Mouse (Mus musculus): ENCODE data around the gene Pah. TPM values are rescaled to one million over a fixed set of nuclear protein-coding genes. Genes with fewer than 3 reads are reported as not detected.

The Pah gene
- polyA plus RNA-seq, 1 experiment: not detected

GRCm38 (mm10) chr10:87501659-87502042 lies 19.9 kb upstream of the Pah start:
- Histone ChIP-seq H3K27me3 (replicated peaks) (peaks cover 20% of the 10 kb centered on the region), H3K9me3 (0 out of 2 replicates have a peak, but pooled peaks cover 5% of the 10 kb centered on the region), H3K36me3 (replicated peaks; ENCODE audit: low read length) (no peaks in the 10 kb centered on the region), H3K4me1 (0 out of 2 replicates have a peak, but pooled peaks cover 3% of the 10 kb centered on the region), H3K4me3 (replicated peaks) (no peak overlapping the region)
- no peak for TF ChIP-seq GATA1 (IDR thresholded peaks at IDR 0.05; ENCODE audit: borderline replicate concordance, low read length)
- no peak for TF ChIP-seq FLI1 (IDR thresholded peaks at IDR 0.05; ENCODE audit: low read length)

DNA sequence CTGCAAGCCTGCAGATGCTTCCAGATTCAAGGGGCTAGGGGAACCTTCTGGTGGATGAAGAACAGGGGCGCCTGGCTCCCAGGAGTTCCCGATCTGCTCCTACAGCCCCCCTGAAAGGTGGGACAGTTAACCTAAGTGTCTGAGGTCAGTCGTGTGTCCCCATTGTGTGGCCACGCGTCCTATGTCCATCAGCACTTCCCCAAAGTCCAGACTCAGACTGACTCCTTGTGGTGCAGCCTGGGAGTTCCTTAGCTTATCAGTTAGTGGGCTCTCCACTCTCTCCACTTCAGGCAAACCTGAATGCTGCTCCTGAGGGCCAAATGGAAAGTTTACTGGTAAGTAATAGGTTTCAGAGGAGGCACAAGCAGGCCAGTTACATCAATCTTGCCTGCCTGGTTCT lies 19.3 kb upstream of the Pah start:
- Histone ChIP-seq H3K4me1 (0 out of 2 replicates have a peak, but pooled peaks cover 3% of the 10 kb centered on the region), H3K36me3 (replicated peaks; ENCODE audit: low read length) (no peaks in the 10 kb centered on the region), H3K9me3 (0 out of 2 replicates have a peak, but pooled peaks cover 5% of the 10 kb centered on the region), H3K27me3 (replicated peaks) (peaks cover 18% of the 10 kb centered on the region), H3K4me3 (replicated peaks) (no peak overlapping the region)
- TF ChIP-seq FLI1 (IDR thresholded peaks at IDR 0.05; ENCODE audit: low read length): no peak

- TF ChIP-seq FLI1 (IDR thresholded peaks at IDR 0.05; ENCODE audit: low read length) (no peak), GATA1 (IDR thresholded peaks at IDR 0.05; ENCODE audit: borderline replicate concordance, low read length) (no peak)
- Histone ChIP-seq H3K4me1 (0 out of 2 replicates have a peak, but pooled peaks cover 3% of the 10 kb centered on the region), H3K4me3 (replicated peaks) (no peak overlapping the region), H3K36me3 (replicated peaks; ENCODE audit: low read length) (no peaks in the 10 kb centered on the region), H3K9me3 (no peaks in the 10 kb centered on the region), H3K27me3 (replicated peaks) (peaks cover 16% of the 10 kb centered on the region)
Observed at GRCm38 (mm10) chr10:87503946-87504345, 17.6 kb upstream of the Pah start.

DNA sequence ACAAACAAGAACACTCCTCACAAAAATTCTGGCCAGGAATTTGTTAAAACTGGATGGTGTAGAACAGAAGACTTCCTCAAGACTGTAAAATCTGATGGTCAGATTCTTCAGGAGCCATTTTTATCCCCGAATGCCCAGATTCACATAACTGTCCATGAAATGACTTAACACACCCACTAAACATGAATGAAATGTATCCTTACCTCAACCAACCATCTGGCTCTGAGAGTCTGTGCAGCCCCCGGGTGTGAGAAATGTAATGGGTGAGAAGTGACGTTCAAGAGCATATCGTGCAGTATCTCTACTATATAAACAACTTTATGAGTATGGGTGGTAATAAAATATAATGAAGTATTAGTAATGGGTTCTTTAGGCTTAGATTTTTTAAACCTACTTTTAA lies 13.0 kb upstream of the Pah start:
- 0 out of 2 replicates have a peak, but pooled peaks cover 3% of the 10 kb centered on the region for H3K4me1 ChIP-seq
- no peaks in the 10 kb centered on the region for H3K27me3 ChIP-seq (replicated peaks)
- H3K9me3 ChIP-seq: no peaks in the 10 kb centered on the region
- no peak overlapping the region for H3K4me3 ChIP-seq (replicated peaks)
- no peak for TF ChIP-seq GATA1 (IDR thresholded peaks at IDR 0.05; ENCODE audit: borderline replicate concordance, low read length)
- no peak for TF ChIP-seq FLI1 (IDR thresholded peaks at IDR 0.05; ENCODE audit: low read length)
- no peaks in the 10 kb centered on the region for H3K36me3 ChIP-seq (replicated peaks; ENCODE audit: low read length)

- Histone ChIP-seq H3K4me3 (replicated peaks) (peak overlapping the region; percentile 1), H3K4me1 (no peaks in the 10 kb centered on the region), H3K27me3 (replicated peaks) (no peaks in the 10 kb centered on the region), H3K36me3 (replicated peaks; ENCODE audit: low read length) (no peaks in the 10 kb centered on the region), H3K9me3 (0 out of 2 replicates have a peak, but pooled peaks cover 3% of the 10 kb centered on the region)
- TF ChIP-seq FLI1 (IDR thresholded peaks at IDR 0.05; ENCODE audit: low read length): no peak
- TF ChIP-seq GATA1 (IDR thresholded peaks at IDR 0.05; ENCODE audit: borderline replicate concordance, low read length): no peak
Observed at GRCm38 (mm10) chr10:87513052-87513451, 8.5 kb upstream of the Pah start.

GRCm38 (mm10) chr10:87518585-87518984 lies 3.0 kb upstream of the Pah start:
- no peaks in the 10 kb centered on the region for H3K36me3 ChIP-seq (replicated peaks; ENCODE audit: low read length)
- H3K4me1 ChIP-seq: no peaks in the 10 kb centered on the region
- TF ChIP-seq FLI1 (IDR thresholded peaks at IDR 0.05; ENCODE audit: low read length) (no peak), GATA1 (IDR thresholded peaks at IDR 0.05; ENCODE audit: borderline replicate concordance, low read length) (no peak)
- peaks cover 9% of the 10 kb centered on the region; the same call in 1 of the 2 replicates for H3K9me3 ChIP-seq
- no peak overlapping the region for H3K4me3 ChIP-seq (replicated peaks)
- H3K27me3 ChIP-seq (replicated peaks): no peaks in the 10 kb centered on the region

GRCm38 (mm10) chr10:87520401-87521116 lies 1.0 kb upstream of the Pah start:
- H3K27me3 ChIP-seq (replicated peaks): no peaks in the 10 kb centered on the region
- no peaks in the 10 kb centered on the region for H3K36me3 ChIP-seq (replicated peaks; ENCODE audit: low read length)
- H3K9me3 ChIP-seq: peaks cover 9% of the 10 kb centered on the region; the same call in 1 of the 2 replicates
- H3K4me3 ChIP-seq (replicated peaks): no peak overlapping the region
- H3K4me1 ChIP-seq: no peaks in the 10 kb centered on the region
- TF ChIP-seq FLI1 (IDR thresholded peaks at IDR 0.05; ENCODE audit: low read length) (no peak), GATA1 (IDR thresholded peaks at IDR 0.05; ENCODE audit: borderline replicate concordance, low read length) (no peak)

GRCm38 (mm10) chr10:87534172-87534571 lies 12.6 kb downstream of the Pah start:
- TF ChIP-seq FLI1 (IDR thresholded peaks at IDR 0.05; ENCODE audit: low read length): no peak
- Histone ChIP-seq H3K9me3 (no peaks in the 10 kb centered on the region), H3K4me3 (replicated peaks) (no peak overlapping the region), H3K36me3 (replicated peaks; ENCODE audit: low read length) (no peaks in the 10 kb centered on the region), H3K4me1 (no peaks in the 10 kb centered on the region), H3K27me3 (replicated peaks) (no peaks in the 10 kb centered on the region)

- Histone ChIP-seq H3K27me3 (replicated peaks) (no peaks in the 10 kb centered on the region), H3K4me1 (no peaks in the 10 kb centered on the region), H3K9me3 (no peaks in the 10 kb centered on the region), H3K36me3 (replicated peaks; ENCODE audit: low read length) (no peaks in the 10 kb centered on the region), H3K4me3 (replicated peaks) (no peak overlapping the region)
- TF ChIP-seq FLI1 (IDR thresholded peaks at IDR 0.05; ENCODE audit: low read length): no peak
- TF ChIP-seq GATA1 (IDR thresholded peaks at IDR 0.05; ENCODE audit: borderline replicate concordance, low read length): no peak
Observed at GRCm38 (mm10) chr10:87545759-87546158, 24.2 kb downstream of the Pah start.

- TF ChIP-seq GATA1 (IDR thresholded peaks at IDR 0.05; ENCODE audit: borderline replicate concordance, low read length): no peak
- TF ChIP-seq FLI1 (IDR thresholded peaks at IDR 0.05; ENCODE audit: low read length): no peak
- Histone ChIP-seq H3K27me3 (replicated peaks) (no peaks in the 10 kb centered on the region), H3K9me3 (no peaks in the 10 kb centered on the region)
Observed at GRCm38 (mm10) chr10:87546299-87547234, 25.0 kb downstream of the Pah start.

More at GRCm38 (mm10) chr10:87546299-87547234, 25.0 kb downstream of the Pah start:
- H3K36me3 ChIP-seq (replicated peaks; ENCODE audit: low read length): no peaks in the 10 kb centered on the region
- H3K4me1 ChIP-seq: no peaks in the 10 kb centered on the region
- no peak overlapping the region for H3K4me3 ChIP-seq (replicated peaks)

Measured in megakaryocyte, embryonic 14.5 days (primary cell).